Mouse (Mus musculus) neural tube, embryonic 12.5 days (tissue): ENCODE data around the gene Sesn1. TPM values are rescaled to one million over a fixed set of nuclear protein-coding genes. Genes with fewer than 3 reads are reported as not detected.

Experiments
- ATAC-seq: fragments of 200-750 bp; cut with Nextera tagmentation; 2 replicates; pipeline ENCODE4 v1.8.0; 2017; ENCODE audit warnings: low read depth, mild to moderate bottlenecking, moderate TSS enrichment, moderate library complexity; ENCODE audit not compliant: low FRiP score
- H3K27ac ChIP-seq: fragments of 300-500 bp; sonication (generic); 2 replicates; pipeline ENCODE4 v1.5.1; 2016
- H3K27me3 ChIP-seq: fragments of 300-500 bp; sonication (generic); replicated peaks from 2 replicates; pipeline ENCODE4 v1.6.1; 2016; ENCODE audit warnings: mild to moderate bottlenecking
- H3K36me3 ChIP-seq: fragments of 300-500 bp; sonication (generic); 2 replicates; pipeline ENCODE4 v1.6.1; 2016; ENCODE audit warnings: mild to moderate bottlenecking
- H3K4me1 ChIP-seq: fragments of 300-500 bp; sonication (generic); 2 replicates; pipeline ENCODE4 v1.6.1; 2016
- H3K4me2 ChIP-seq: fragments of 300-500 bp; sonication (generic); replicated peaks from 2 replicates; pipeline ENCODE4 v1.6.1; 2016; ENCODE audit warnings: mild to moderate bottlenecking
- H3K4me3 ChIP-seq: fragments of 300-500 bp; sonication (generic); 2 replicates; pipeline ENCODE4 v1.5.1; 2016
- H3K9ac ChIP-seq: fragments of 300-500 bp; sonication (generic); 2 replicates; pipeline ENCODE4 v1.6.1; 2016; ENCODE audit warnings: mild to moderate bottlenecking
- H3K9me3 ChIP-seq: fragments of 300-500 bp; sonication (generic); 2 replicates; pipeline ENCODE4 v1.6.1; 2016; ENCODE audit warnings: mild to moderate bottlenecking
- WGBS: fragments of 180-500 bp; shearing (Covaris S2); methylation state at CpG from one replicate; pipeline ENCODE4 v1.1.7; 2016; 5-methylcytosine and 5-hydroxymethylcytosine counted together
- polyA plus RNA-seq: library from polyadenylated mRNA; unstranded; fragments of >200 nt; fragmentation: Nextera tagmentation; extraction: Ambion mirVana; gene quantifications from 2 replicates; pipeline ENCODE4 v1.2.1, GENCODE M21; 2016

Gene Sesn1
- polyA plus RNA-seq, 1 experiment from 2014 or later, result 34.6 TPM

GRCm38 (mm10) chr10:41825041-41825440 is 15.3 kb downstream of the Sesn1 start:
- Histone ChIP-seq H3K4me3 (no peak overlapping the region), H3K4me2 (no peak overlapping the region), H3K27ac (no peak overlapping the region), H3K4me1 (no peaks in the 10 kb centered on the region), H3K9me3 (no peaks in the 10 kb centered on the region), H3K36me3 (no peaks in the 10 kb centered on the region), H3K27me3 (no peaks in the 10 kb centered on the region), H3K9ac (no peak overlapping the region)
- 90% methylated on average over 10 of the region's 10 CpGs for WGBS
- ATAC-seq, result no peak

GRCm38 (mm10) chr10:41825996-41826395 is 16.3 kb downstream of the Sesn1 start:
- no peak for ATAC-seq
- Histone ChIP-seq H3K4me2 (no peak overlapping the region), H3K27ac (no peak overlapping the region), H3K4me1 (no peaks in the 10 kb centered on the region), H3K36me3 (no peaks in the 10 kb centered on the region), H3K9me3 (no peaks in the 10 kb centered on the region), H3K27me3 (no peaks in the 10 kb centered on the region), H3K4me3 (no peak overlapping the region), H3K9ac (no peak overlapping the region)
- 89% methylated on average over 4 of the region's 4 CpGs for WGBS

GRCm38 (mm10) chr10:41826526-41827116 is 16.9 kb downstream of the Sesn1 start:
- no peak for ATAC-seq
- WGBS, result 92% methylated on average over 6 of the region's 6 CpGs
- Histone ChIP-seq H3K27ac (no peak overlapping the region), H3K4me2 (no peak overlapping the region), H3K4me1 (no peaks in the 10 kb centered on the region), H3K9me3 (no peaks in the 10 kb centered on the region), H3K9ac (no peak overlapping the region), H3K4me3 (no peak overlapping the region), H3K27me3 (no peaks in the 10 kb centered on the region), H3K36me3 (no peaks in the 10 kb centered on the region)

GRCm38 (mm10) chr10:41827784-41828183 is 18.0 kb downstream of the Sesn1 start:
- Histone ChIP-seq H3K27ac (no peak overlapping the region), H3K27me3 (no peaks in the 10 kb centered on the region), H3K4me2 (no peak overlapping the region), H3K4me1 (no peaks in the 10 kb centered on the region), H3K36me3 (no peaks in the 10 kb centered on the region), H3K9me3 (no peaks in the 10 kb centered on the region), H3K4me3 (no peak overlapping the region), H3K9ac (no peak overlapping the region)
- WGBS, result 91% methylated on average over 4 of the region's 4 CpGs
- no peak for ATAC-seq

- Histone ChIP-seq H3K9me3 (no peaks in the 10 kb centered on the region), H3K9ac (no peak overlapping the region), H3K4me1 (no peaks in the 10 kb centered on the region), H3K4me3 (no peak overlapping the region), H3K4me2 (no peak overlapping the region), H3K36me3 (no peaks in the 10 kb centered on the region), H3K27me3 (no peaks in the 10 kb centered on the region), H3K27ac (no peak overlapping the region)
- no peak for ATAC-seq
- 85% methylated on average over 5 of the region's 5 CpGs for WGBS
Measured at GRCm38 (mm10) chr10:41829191-41829590, 19.5 kb downstream of the Sesn1 start.

GRCm38 (mm10) chr10:41829980-41830379 is 20.2 kb downstream of the Sesn1 start:
- Histone ChIP-seq H3K36me3 (no peaks in the 10 kb centered on the region), H3K9ac (no peak overlapping the region), H3K27me3 (no peaks in the 10 kb centered on the region), H3K9me3 (no peaks in the 10 kb centered on the region), H3K4me3 (no peak overlapping the region), H3K4me2 (no peak overlapping the region), H3K27ac (no peak overlapping the region), H3K4me1 (no peaks in the 10 kb centered on the region)
- ATAC-seq, result no peak
- 86% methylated on average over 2 of the region's 2 CpGs for WGBS

- no peak overlapping the region for H3K9ac ChIP-seq
- H3K4me3 ChIP-seq, result no peak overlapping the region
- H3K4me1 ChIP-seq, result no peaks in the 10 kb centered on the region
- H3K27ac ChIP-seq, result no peak overlapping the region
- WGBS, result 64% methylated on average over 4 of the region's 4 CpGs
- H3K9me3 ChIP-seq, result no peaks in the 10 kb centered on the region
- no peak for ATAC-seq
- H3K36me3 ChIP-seq, result no peaks in the 10 kb centered on the region
- H3K27me3 ChIP-seq, result no peaks in the 10 kb centered on the region
- no peak overlapping the region for H3K4me2 ChIP-seq
Measured at GRCm38 (mm10) chr10:41830445-41830844, 20.7 kb downstream of the Sesn1 start.

- H3K9me3 ChIP-seq, result no peaks in the 10 kb centered on the region
- H3K27me3 ChIP-seq, result no peaks in the 10 kb centered on the region
- H3K4me2 ChIP-seq, result no peak overlapping the region
- no peak for ATAC-seq
- no peak overlapping the region for H3K27ac ChIP-seq
- no peak overlapping the region for H3K9ac ChIP-seq
- WGBS, result 56% methylated on average over 9 of the region's 9 CpGs
- no peaks in the 10 kb centered on the region for H3K4me1 ChIP-seq
- no peaks in the 10 kb centered on the region for H3K36me3 ChIP-seq
- no peak overlapping the region for H3K4me3 ChIP-seq
Measured at GRCm38 (mm10) chr10:41830851-41831522, 21.3 kb downstream of the Sesn1 start.

GRCm38 (mm10) chr10:41832191-41832590 is 22.5 kb downstream of the Sesn1 start:
- H3K9me3 ChIP-seq, result no peaks in the 10 kb centered on the region
- no peaks in the 10 kb centered on the region for H3K4me1 ChIP-seq
- no peaks in the 10 kb centered on the region for H3K36me3 ChIP-seq
- 72% methylated on average over 6 of the region's 6 CpGs for WGBS
- no peak overlapping the region for H3K4me3 ChIP-seq
- no peak for ATAC-seq
- H3K9ac ChIP-seq, result no peak overlapping the region
- no peaks in the 10 kb centered on the region for H3K27me3 ChIP-seq
- H3K4me2 ChIP-seq, result no peak overlapping the region
- H3K27ac ChIP-seq, result no peak overlapping the region

- Histone ChIP-seq H3K4me3 (no peak overlapping the region), H3K9me3 (no peaks in the 10 kb centered on the region), H3K36me3 (no peaks in the 10 kb centered on the region), H3K27me3 (no peaks in the 10 kb centered on the region), H3K27ac (no peak overlapping the region), H3K4me1 (no peaks in the 10 kb centered on the region), H3K4me2 (no peak overlapping the region), H3K9ac (no peak overlapping the region)
- 91% methylated on average over 2 of the region's 2 CpGs for WGBS
- ATAC-seq, result no peak
Measured at GRCm38 (mm10) chr10:41834131-41834530, 24.4 kb downstream of the Sesn1 start.

GRCm38 (mm10) chr10:41838911-41839310 is 29.2 kb downstream of the Sesn1 start:
- Histone ChIP-seq H3K4me2 (no peak overlapping the region), H3K9ac (no peak overlapping the region), H3K27ac (no peak overlapping the region), H3K4me3 (no peak overlapping the region), H3K27me3 (no peaks in the 10 kb centered on the region), H3K9me3 (0 out of 2 replicates have a peak, but pooled peaks cover 7% of the 10 kb centered on the region), H3K4me1 (no peaks in the 10 kb centered on the region), H3K36me3 (no peaks in the 10 kb centered on the region)
- 87% methylated on average over 4 of the region's 4 CpGs for WGBS
- no peak for ATAC-seq

GRCm38 (mm10) chr10:41847737-41848136 is 38.0 kb downstream of the Sesn1 start:
- Histone ChIP-seq H3K4me2 (no peak overlapping the region), H3K27me3 (no peaks in the 10 kb centered on the region), H3K9ac (no peak overlapping the region), H3K27ac (no peak overlapping the region), H3K36me3 (no peaks in the 10 kb centered on the region), H3K4me1 (no peaks in the 10 kb centered on the region), H3K9me3 (no peaks in the 10 kb centered on the region), H3K4me3 (no peak overlapping the region)
- ATAC-seq, result no peak
- WGBS, result 97% methylated on average over 8 of the region's 8 CpGs

GRCm38 (mm10) chr10:41848721-41849120 is 39.0 kb downstream of the Sesn1 start:
- H3K4me3 ChIP-seq, result no peak overlapping the region
- no peak overlapping the region for H3K9ac ChIP-seq
- no peak for ATAC-seq
- H3K27ac ChIP-seq, result no peak overlapping the region
- no peaks in the 10 kb centered on the region for H3K4me1 ChIP-seq
- H3K4me2 ChIP-seq, result no peak overlapping the region
- no peaks in the 10 kb centered on the region for H3K36me3 ChIP-seq
- WGBS, result 95% methylated on average over 2 of the region's 2 CpGs
- H3K9me3 ChIP-seq, result no peaks in the 10 kb centered on the region
- no peaks in the 10 kb centered on the region for H3K27me3 ChIP-seq
